Comparison of ENCODE assay signal across 27 mouse cellular contexts in genomic region chr4:88939397-88939796, GRCm38 (mm10). TPM values are rescaled to one million over a fixed set of nuclear protein-coding genes. Genes with fewer than 3 reads are reported as not detected.
DNase-seq lines count a peak whose midpoint lies in the region; ATAC-seq and TF ChIP-seq lines count a peak whose summit lies in the region.
"Had no signal": no experiment of that assay in that cellular context is flagged by ENCODE, and none has a peak within 500 bp of the region (broad histone marks: within the 10 kb centered on the region; RNA-seq: fewer than 3 reads in every experiment).

No protein-coding gene starts in this region.

- DNase-seq in hindbrain, embryonic 14.5 days (ENCODE audit: low spot score): no peak
- DNase-seq in midbrain, embryonic 10.5 days (ENCODE audit: low spot score): no peak
- DNase-seq: adrenal gland, postnatal 10 days; cerebellum, adult 11 months; cerebellum, adult 8-10 months; cerebellum, postnatal 14 days; embryo, embryonic 11 days; gastrocnemius, postnatal 10 days; heart, adult 18-20 months; heart, postnatal 10 days; heart, postnatal 4 days had no signal

- no peak for ATAC-seq in hindbrain, embryonic 14.5 days (ENCODE audit: low FRiP score)
- no peak for ATAC-seq in hindbrain, embryonic 13.5 days (ENCODE audit: low FRiP score)
- ATAC-seq in midbrain, embryonic 15.5 days (replicated peaks): no peak
- ATAC-seq in neural tube, embryonic 15.5 days (ENCODE audit: low FRiP score): no peak
- no peak for ATAC-seq in intestine, embryonic 15.5 days

- 66% methylated on average over 4 of the region's 4 CpGs for WGBS in hindbrain, embryonic 14.5 days
- WGBS in hindbrain, embryonic 13.5 days: 65% methylated on average over 4 of the region's 4 CpGs
- WGBS in midbrain, embryonic 15.5 days: 78% methylated on average over 4 of the region's 4 CpGs
- WGBS in midbrain, embryonic 10.5 days: 85% methylated on average over 4 of the region's 4 CpGs
- WGBS in neural tube, embryonic 15.5 days: 47% methylated on average over 4 of the region's 4 CpGs
- 61% methylated on average over 4 of the region's 4 CpGs for WGBS in intestine, embryonic 15.5 days

- peak overlapping the region; percentile 35 for H3ac ChIP-seq in C2C12 (ENCODE audit: control insufficient read depth, insufficient read length, low read depth)

- peaks cover 47% of the 10 kb centered on the region for H3K27me3 ChIP-seq in hindbrain, embryonic 14.5 days (ENCODE audit: control insufficient read depth, insufficient read depth, low read length)
- H3K27me3 ChIP-seq in hindbrain, embryonic 13.5 days: peaks cover 38% of the 10 kb centered on the region
- H3K27me3 ChIP-seq in midbrain, embryonic 15.5 days (replicated peaks): peaks cover 17% of the 10 kb centered on the region
- peaks cover 63% of the 10 kb centered on the region for H3K27me3 ChIP-seq in midbrain, embryonic 10.5 days (ENCODE audit: low read depth, poor library complexity, severe bottlenecking)
- H3K27me3 ChIP-seq in C2C12 (ENCODE audit: control insufficient read depth, insufficient read depth, insufficient read length): no peaks in the 10 kb centered on the region
- H3K27me3 ChIP-seq in neural tube, embryonic 15.5 days (replicated peaks): peaks cover 18% of the 10 kb centered on the region
- H3K27me3 ChIP-seq in intestine, embryonic 15.5 days (replicated peaks): peaks cover 13% of the 10 kb centered on the region

- TF ChIP-seq CTCF in C2C12 (IDR thresholded peaks at IDR 0.05; ENCODE audit: control insufficient read depth, insufficient read depth, insufficient read length): no peak

- peak overlapping the region; percentile 89 for H3K4me2 ChIP-seq in hindbrain, embryonic 14.5 days (replicated peaks)
- no peak overlapping the region; the same call in 1 of the 2 replicates for H3K4me2 ChIP-seq in hindbrain, embryonic 13.5 days
- peak overlapping the region; percentile 86; the same call in 1 of the 2 replicates for H3K4me2 ChIP-seq in midbrain, embryonic 15.5 days
- peak overlapping the region; percentile 80; the same call in 1 of the 2 replicates for H3K4me2 ChIP-seq in neural tube, embryonic 15.5 days
- no peak overlapping the region for H3K4me2 ChIP-seq in intestine, embryonic 15.5 days (replicated peaks)

- no peak overlapping the region for H3K27ac ChIP-seq in hindbrain, embryonic 14.5 days
- H3K27ac ChIP-seq in hindbrain, embryonic 13.5 days: no peak overlapping the region
- no peak overlapping the region for H3K27ac ChIP-seq in midbrain, embryonic 15.5 days
- H3K27ac ChIP-seq in midbrain, embryonic 10.5 days (replicated peaks): no peak overlapping the region
- H3K27ac ChIP-seq in neural tube, embryonic 15.5 days (replicated peaks): no peak overlapping the region
- no peak overlapping the region for H3K27ac ChIP-seq in intestine, embryonic 15.5 days

- H3K79me2 ChIP-seq in C2C12 (ENCODE audit: control insufficient read depth, insufficient read depth): peaks cover 93% of the 10 kb centered on the region

- peaks cover 85% of the 10 kb centered on the region for H3K79me3 ChIP-seq in C2C12 (ENCODE audit: low read depth)

- no peaks in the 10 kb centered on the region for H3K9me3 ChIP-seq in hindbrain, embryonic 14.5 days (ENCODE audit: control insufficient read depth, low read length)
- H3K9me3 ChIP-seq in hindbrain, embryonic 13.5 days: no peaks in the 10 kb centered on the region
- no peaks in the 10 kb centered on the region for H3K9me3 ChIP-seq in midbrain, embryonic 15.5 days
- no peaks in the 10 kb centered on the region for H3K9me3 ChIP-seq in midbrain, embryonic 10.5 days (replicated peaks)
- no peaks in the 10 kb centered on the region for H3K9me3 ChIP-seq in neural tube, embryonic 15.5 days (replicated peaks)
- no peaks in the 10 kb centered on the region for H3K9me3 ChIP-seq in intestine, embryonic 15.5 days
- H3K9me3 ChIP-seq: embryonic facial prominence, embryonic 15.5 days; forebrain, embryonic 15.5 days; heart, embryonic 10.5 days had no signal

- no peaks in the 10 kb centered on the region for H3K4me1 ChIP-seq in hindbrain, embryonic 14.5 days (replicated peaks; ENCODE audit: control insufficient read depth, insufficient read depth, low read length)
- 0 out of 2 replicates have a peak, but pooled peaks cover 4% of the 10 kb centered on the region for H3K4me1 ChIP-seq in hindbrain, embryonic 13.5 days (replicated peaks)
- no peaks in the 10 kb centered on the region for H3K4me1 ChIP-seq in midbrain, embryonic 15.5 days
- peaks cover 12% of the 10 kb centered on the region for H3K4me1 ChIP-seq in midbrain, embryonic 10.5 days
- H3K4me1 ChIP-seq in neural tube, embryonic 15.5 days: peaks cover 11% of the 10 kb centered on the region; the same call in 1 of the 2 replicates
- 0 out of 2 replicates have a peak, but pooled peaks cover 3% of the 10 kb centered on the region for H3K4me1 ChIP-seq in intestine, embryonic 15.5 days (replicated peaks)

- H3K9ac ChIP-seq in hindbrain, embryonic 14.5 days: no peak overlapping the region
- no peak overlapping the region for H3K9ac ChIP-seq in hindbrain, embryonic 13.5 days
- no peak overlapping the region for H3K9ac ChIP-seq in midbrain, embryonic 15.5 days
- no peak overlapping the region for H3K9ac ChIP-seq in neural tube, embryonic 15.5 days (replicated peaks)
- no peak overlapping the region for H3K9ac ChIP-seq in intestine, embryonic 15.5 days
- H3K9ac ChIP-seq: embryonic facial prominence, embryonic 15.5 days had no signal

- peak overlapping the region; percentile 65 for H3K4me3 ChIP-seq in hindbrain, embryonic 14.5 days (replicated peaks; ENCODE audit: low read length)
- H3K4me3 ChIP-seq in hindbrain, embryonic 13.5 days: no peak overlapping the region
- no peak overlapping the region for H3K4me3 ChIP-seq in midbrain, embryonic 15.5 days
- no peak overlapping the region for H3K4me3 ChIP-seq in midbrain, embryonic 10.5 days
- peak overlapping the region; percentile 61 for H3K4me3 ChIP-seq in C2C12 (ENCODE audit: insufficient read depth, poor library complexity, severe bottlenecking)
- no peak overlapping the region for H3K4me3 ChIP-seq in neural tube, embryonic 15.5 days (replicated peaks)
- H3K4me3 ChIP-seq in intestine, embryonic 15.5 days (replicated peaks): no peak overlapping the region

- H3K36me3 ChIP-seq in hindbrain, embryonic 14.5 days (replicated peaks; ENCODE audit: control insufficient read depth, insufficient read depth): no peaks in the 10 kb centered on the region
- no peaks in the 10 kb centered on the region for H3K36me3 ChIP-seq in hindbrain, embryonic 13.5 days
- H3K36me3 ChIP-seq in midbrain, embryonic 15.5 days (replicated peaks): no peaks in the 10 kb centered on the region
- no peaks in the 10 kb centered on the region for H3K36me3 ChIP-seq in midbrain, embryonic 10.5 days
- peaks cover 50% of the 10 kb centered on the region for H3K36me3 ChIP-seq in C2C12 (ENCODE audit: control insufficient read depth, insufficient read depth)
- no peaks in the 10 kb centered on the region for H3K36me3 ChIP-seq in neural tube, embryonic 15.5 days
- H3K36me3 ChIP-seq in intestine, embryonic 15.5 days: no peaks in the 10 kb centered on the region
- H3K36me3 ChIP-seq: embryonic facial prominence, embryonic 15.5 days; forebrain, embryonic 15.5 days; G1E; heart, embryonic 10.5 days had no signal

TF ChIP-seq in C2C12, 6 proteins besides CTCF, POLR2A, EP300 and RAD21:
- TF ChIP-seq USF1 (IDR thresholded peaks at IDR 0.05; ENCODE audit: low read depth) (no peak), MAX (IDR thresholded peaks at IDR 0.05) (no peak), MYOG (IDR thresholded peaks at IDR 0.05; ENCODE audit: control insufficient read depth, extremely low read depth, insufficient read length) (no peak), FOSL1 (IDR thresholded peaks at IDR 0.05; ENCODE audit: insufficient read depth, low read length, poor library complexity, severe bottlenecking) (no peak), CEBPB (IDR thresholded peaks at IDR 0.05; ENCODE audit: low read depth) (no peak)

RNA-seq across cellular contexts. Expression of gene Ifne, which starts 59.4 kb away (rescaled TPM):
- not detected in 2 replicates for polyA plus RNA-seq in hindbrain, embryonic 14.5 days (2014; fragmentation: Nextera tagmentation; extraction: Ambion mirVana)
- polyA plus RNA-seq in hindbrain, embryonic 13.5 days (2015; fragmentation: Nextera tagmentation; extraction: Ambion mirVana): not detected in 2 replicates
- not detected in 2 replicates for polyA plus RNA-seq in midbrain, embryonic 15.5 days (2015; fragmentation: Nextera tagmentation; extraction: Ambion mirVana)
- not detected in 2 replicates for polyA plus RNA-seq in midbrain, embryonic 10.5 days (2016; fragmentation: Nextera tagmentation; extraction: Ambion mirVana)
- not detected for polyA plus RNA-seq in C2C12 (2012; fragmentation: generic; extraction: Trizol)
- not detected in 2 replicates for polyA plus RNA-seq in neural tube, embryonic 15.5 days (2015; fragmentation: Nextera tagmentation; extraction: Ambion mirVana)
- polyA plus RNA-seq in intestine, embryonic 15.5 days (2015; fragmentation: Nextera tagmentation; extraction: Ambion mirVana): not detected in 2 replicates
- polyA plus RNA-seq: brain, embryonic 14.5 days; CD4-positive, CD25-positive, alpha-beta regulatory T cell, adult 4 months; embryonic facial prominence, embryonic 11.5 days; embryonic facial prominence, embryonic 15.5 days; erythroblast, embryonic 14.5 days; forebrain, embryonic 11.5 days; forebrain, embryonic 15.5 days; frontal cortex, adult 2 months; G1E; heart, embryonic 10.5 days; heart, embryonic 14.5 days had no signal

Comparison
In these comparisons a context has a peak if more than half of its experiments do, and no peak if none do; other contexts are left out.
1. H3K4me2 ChIP-seq: peak in hindbrain, embryonic 14.5 days (single experiment), midbrain, embryonic 15.5 days (single experiment) and neural tube, embryonic 15.5 days (single experiment); none in hindbrain, embryonic 13.5 days (single experiment) and intestine, embryonic 15.5 days (single experiment).
2. H3K4me3 ChIP-seq: peak in hindbrain, embryonic 14.5 days (single experiment) and C2C12 (single experiment); none in hindbrain, embryonic 13.5 days (single experiment), midbrain, embryonic 15.5 days (single experiment), midbrain, embryonic 10.5 days (single experiment), neural tube, embryonic 15.5 days (single experiment) and intestine, embryonic 15.5 days (single experiment).